Mouse (Mus musculus): ENCODE data around the gene Gramd1b. TPM values are rescaled to one million over a fixed set of nuclear protein-coding genes. Genes with fewer than 3 reads are reported as not detected.

Gramd1b gene
- polyA plus RNA-seq, 1 experiment from 2014 or later = 6.5 TPM

DNA sequence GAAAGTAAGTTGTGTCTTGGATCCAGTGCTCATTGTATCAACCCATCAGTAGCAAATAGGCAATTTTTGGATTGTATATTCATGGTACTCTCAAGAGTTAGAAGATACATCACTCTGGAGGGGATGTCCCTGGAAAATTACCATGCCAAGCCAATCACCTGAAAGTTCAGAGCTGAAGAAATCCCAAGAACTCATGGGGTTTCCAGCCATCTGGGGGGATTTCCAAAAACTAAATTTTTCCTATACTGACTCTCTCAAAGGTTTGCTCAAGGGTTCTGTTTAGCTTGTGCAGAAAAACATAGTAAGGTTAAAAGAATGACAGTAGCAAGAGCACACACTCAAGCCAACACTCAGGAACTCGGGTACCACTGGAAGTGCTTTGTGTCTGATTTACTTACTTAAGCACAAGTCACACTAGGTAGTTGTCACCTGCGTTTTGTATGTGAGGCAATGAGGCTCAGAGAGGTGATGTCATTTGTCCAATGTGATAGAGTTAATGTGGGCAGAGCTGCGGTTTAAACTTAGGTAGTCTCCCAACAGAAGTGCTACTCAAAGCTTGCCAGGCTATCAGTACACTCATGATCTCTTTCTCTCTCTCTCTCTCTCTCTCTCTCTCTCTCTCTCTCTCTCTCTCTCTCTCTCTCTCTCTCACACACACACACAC, 6.0 kb upstream of the Gramd1b start:
- no peak overlapping the region for H3K27ac ChIP-seq (replicated peaks in 1 of 2; ENCODE audit: control insufficient read depth in 1 of 2, insufficient read depth in 1 of 2, low read depth in 2 of 2, low read length in 2 of 2)
- no peak overlapping the region for H3K4me2 ChIP-seq (ENCODE audit: low read length)
- H3K4me3 ChIP-seq (ENCODE audit: control insufficient read depth in 1 of 2, insufficient read depth in 1 of 2, low read depth in 1 of 2, low read length in 2 of 2) = no peak overlapping the region
- H3K36me3 ChIP-seq (ENCODE audit: control insufficient read depth, insufficient read depth, low read length) = no peaks in the 10 kb centered on the region
- no peak for ATAC-seq (ENCODE audit: insufficient number of reproducible peaks, insufficient read depth, low FRiP score, low read depth)
- H3K9me3 ChIP-seq (ENCODE audit: control insufficient read depth, low read length) = no peaks in the 10 kb centered on the region
- H3K27me3 ChIP-seq (ENCODE audit: control insufficient read depth, insufficient read depth, low read length) = no peaks in the 10 kb centered on the region
- WGBS = 53% methylated on average over 3 of the region's 3 CpGs
- no peak overlapping the region for H3K9ac ChIP-seq (ENCODE audit: low read length)
- H3K4me1 ChIP-seq (ENCODE audit: control insufficient read depth in 2 of 2, insufficient read depth in 2 of 2, low read length in 2 of 2) = peaks cover 8 to 10% of the 10 kb centered on the region in 2 experiments; a peak in 3 of 4 replicates

DNA sequence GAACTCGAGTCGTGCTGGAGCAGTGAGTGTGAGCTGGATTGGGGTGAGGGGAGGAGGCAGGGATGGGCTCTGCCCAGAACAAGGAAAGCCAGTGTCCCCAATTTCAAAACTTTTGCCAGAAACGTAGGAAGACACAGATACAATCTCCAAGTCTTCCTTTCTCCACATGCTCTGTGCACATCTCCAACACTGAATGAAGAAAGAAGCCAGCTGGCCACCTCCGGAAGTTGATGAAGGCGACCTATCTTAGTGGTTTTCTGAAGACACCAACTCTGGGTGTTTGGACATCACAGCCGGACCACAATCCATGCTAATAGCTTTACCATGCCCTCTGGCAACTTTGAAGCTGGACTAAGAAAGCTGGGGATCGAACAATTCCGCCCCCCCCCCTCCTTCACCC, 647 bp downstream of the Gramd1b start:
- peaks cover 11% of the 10 kb centered on the region for H3K27me3 ChIP-seq (ENCODE audit: control insufficient read depth, insufficient read depth, low read length)
- no peaks in the 10 kb centered on the region for H3K36me3 ChIP-seq (ENCODE audit: control insufficient read depth, insufficient read depth, low read length)
- 53% methylated on average over 8 of the region's 8 CpGs for WGBS
- peak overlapping the region; percentile 78 for H3K4me2 ChIP-seq (ENCODE audit: low read length)
- H3K9ac ChIP-seq (ENCODE audit: low read length) = peak overlapping the region; percentile 72
- peak overlapping the region; percentile 55 to 68 for H3K4me3 ChIP-seq (ENCODE audit: control insufficient read depth in 1 of 2, insufficient read depth in 1 of 2, low read depth in 1 of 2, low read length in 2 of 2)
- H3K9me3 ChIP-seq (ENCODE audit: control insufficient read depth, low read length) = no peaks in the 10 kb centered on the region
- H3K4me1 ChIP-seq (ENCODE audit: control insufficient read depth in 2 of 2, insufficient read depth in 2 of 2, low read length in 2 of 2) = peaks cover 5 to 17% of the 10 kb centered on the region in 2 experiments
- ATAC-seq (ENCODE audit: insufficient number of reproducible peaks, insufficient read depth, low FRiP score, low read depth) = no peak
- H3K27ac ChIP-seq (replicated peaks in 1 of 2; ENCODE audit: control insufficient read depth in 1 of 2, insufficient read depth in 1 of 2, low read depth in 2 of 2, low read length in 2 of 2) = no peak overlapping the region

DNA sequence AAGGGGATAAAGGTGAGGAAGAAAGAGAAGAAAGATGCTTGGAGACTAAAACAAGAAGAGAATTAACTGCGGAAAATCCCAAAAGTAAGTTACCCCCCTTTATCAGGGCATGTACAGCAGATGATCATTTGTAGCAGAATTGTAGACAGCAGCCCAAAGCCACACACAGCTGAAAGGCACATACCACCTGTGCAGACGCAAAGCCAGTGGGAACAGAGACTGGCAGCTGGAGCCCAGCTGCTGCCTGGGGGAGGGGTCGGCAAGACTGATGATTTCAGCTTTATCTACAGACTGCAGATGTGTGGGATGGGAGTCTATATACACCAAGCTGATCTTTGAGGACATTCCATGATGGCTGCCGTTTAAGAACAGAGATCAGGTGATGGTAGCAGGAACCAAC, 2.5 kb downstream of the Gramd1b start:
- Histone ChIP-seq H3K27ac (replicated peaks in 1 of 2; ENCODE audit: control insufficient read depth in 1 of 2, insufficient read depth in 1 of 2, low read depth in 2 of 2, low read length in 2 of 2) (no peak overlapping the region), H3K4me3 (ENCODE audit: control insufficient read depth in 1 of 2, insufficient read depth in 1 of 2, low read depth in 1 of 2, low read length in 2 of 2) (no peak overlapping the region), H3K4me1 (ENCODE audit: control insufficient read depth in 2 of 2, insufficient read depth in 2 of 2, low read length in 2 of 2) (peaks cover 5 to 17% of the 10 kb centered on the region in 2 experiments), H3K27me3 (ENCODE audit: control insufficient read depth, insufficient read depth, low read length) (peaks cover 11% of the 10 kb centered on the region), H3K9me3 (ENCODE audit: control insufficient read depth, low read length) (no peaks in the 10 kb centered on the region), H3K9ac (ENCODE audit: low read length) (no peak overlapping the region), H3K36me3 (ENCODE audit: control insufficient read depth, insufficient read depth, low read length) (no peaks in the 10 kb centered on the region), H3K4me2 (ENCODE audit: low read length) (no peak overlapping the region)
- ATAC-seq (ENCODE audit: insufficient number of reproducible peaks, insufficient read depth, low FRiP score, low read depth) = no peak
- 70% methylated on average over 4 of the region's 4 CpGs for WGBS

DNA sequence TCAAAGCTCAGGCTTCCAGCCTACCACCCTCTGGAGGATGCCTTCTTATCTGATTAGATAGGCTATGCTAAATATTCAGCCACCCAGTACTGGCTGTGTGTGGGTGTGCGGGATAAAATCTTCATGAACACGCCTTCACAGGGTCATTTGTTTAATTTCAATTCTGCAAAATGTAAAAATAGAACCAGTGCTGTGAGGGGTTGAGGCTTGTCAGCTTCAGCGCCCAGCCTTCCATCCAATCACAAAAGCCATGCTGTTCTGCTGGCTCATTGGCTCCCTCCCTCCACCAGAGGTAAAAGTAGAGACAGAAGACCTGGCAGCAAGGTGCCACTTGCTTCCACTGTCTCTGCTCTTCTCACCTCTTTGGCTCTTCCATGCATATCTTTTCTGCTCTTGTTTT, 4.3 kb downstream of the Gramd1b start:
- peaks cover 11% of the 10 kb centered on the region for H3K27me3 ChIP-seq (ENCODE audit: control insufficient read depth, insufficient read depth, low read length)
- no peak overlapping the region for H3K4me3 ChIP-seq (ENCODE audit: control insufficient read depth in 1 of 2, insufficient read depth in 1 of 2, low read depth in 1 of 2, low read length in 2 of 2)
- peak overlapping the region; percentile 14; the same call in 1 of the 2 replicates for H3K4me2 ChIP-seq (ENCODE audit: low read length)
- H3K36me3 ChIP-seq (ENCODE audit: control insufficient read depth, insufficient read depth, low read length) = no peaks in the 10 kb centered on the region
- WGBS = 19% methylated on average over 3 of the region's 3 CpGs
- no peak overlapping the region for H3K9ac ChIP-seq (ENCODE audit: low read length)
- H3K9me3 ChIP-seq (ENCODE audit: control insufficient read depth, low read length) = no peaks in the 10 kb centered on the region
- H3K27ac ChIP-seq (replicated peaks in 1 of 2; ENCODE audit: control insufficient read depth in 1 of 2, insufficient read depth in 1 of 2, low read depth in 2 of 2, low read length in 2 of 2) = no peak overlapping the region
- H3K4me1 ChIP-seq (ENCODE audit: control insufficient read depth in 2 of 2, insufficient read depth in 2 of 2, low read length in 2 of 2) = peaks cover 5 to 19% of the 10 kb centered on the region in 2 experiments
- no peak for ATAC-seq (ENCODE audit: insufficient number of reproducible peaks, insufficient read depth, low FRiP score, low read depth)

DNA sequence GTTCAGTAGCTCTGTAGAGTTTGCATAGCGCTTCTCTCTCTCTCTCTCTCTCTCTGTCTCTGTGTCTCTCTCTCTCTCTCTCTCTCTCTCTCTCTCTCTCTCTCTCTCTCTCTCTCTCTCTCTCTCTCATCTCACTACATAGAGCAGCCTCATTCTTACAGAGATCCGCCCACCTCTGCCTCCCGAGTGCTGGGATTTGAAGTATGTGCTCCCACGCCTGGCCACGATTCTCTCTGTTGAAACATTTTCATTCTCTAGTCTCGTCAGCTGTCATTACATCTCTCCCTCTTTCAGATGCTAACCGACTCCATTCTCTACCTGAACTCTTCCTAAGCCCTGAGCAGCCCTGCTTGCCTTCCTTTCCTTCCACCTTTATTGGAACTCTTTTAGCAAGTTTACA, 9.0 kb downstream of the Gramd1b start:
- Histone ChIP-seq H3K36me3 (ENCODE audit: control insufficient read depth, insufficient read depth, low read length) (no peaks in the 10 kb centered on the region), H3K27ac (replicated peaks in 1 of 2; ENCODE audit: control insufficient read depth in 1 of 2, insufficient read depth in 1 of 2, low read depth in 2 of 2, low read length in 2 of 2) (no peak overlapping the region), H3K4me1 (ENCODE audit: control insufficient read depth in 2 of 2, insufficient read depth in 2 of 2, low read length in 2 of 2) (peaks cover 5 to 8% of the 10 kb centered on the region in 2 experiments), H3K9me3 (ENCODE audit: control insufficient read depth, low read length) (no peaks in the 10 kb centered on the region), H3K27me3 (ENCODE audit: control insufficient read depth, insufficient read depth, low read length) (no peaks in the 10 kb centered on the region), H3K4me3 (ENCODE audit: control insufficient read depth in 1 of 2, insufficient read depth in 1 of 2, low read depth in 1 of 2, low read length in 2 of 2) (no peak overlapping the region), H3K4me2 (ENCODE audit: low read length) (no peak overlapping the region), H3K9ac (ENCODE audit: low read length) (no peak overlapping the region)
- ATAC-seq (ENCODE audit: insufficient number of reproducible peaks, insufficient read depth, low FRiP score, low read depth) = no peak
- WGBS = 65% methylated on average over 7 of the region's 7 CpGs

DNA sequence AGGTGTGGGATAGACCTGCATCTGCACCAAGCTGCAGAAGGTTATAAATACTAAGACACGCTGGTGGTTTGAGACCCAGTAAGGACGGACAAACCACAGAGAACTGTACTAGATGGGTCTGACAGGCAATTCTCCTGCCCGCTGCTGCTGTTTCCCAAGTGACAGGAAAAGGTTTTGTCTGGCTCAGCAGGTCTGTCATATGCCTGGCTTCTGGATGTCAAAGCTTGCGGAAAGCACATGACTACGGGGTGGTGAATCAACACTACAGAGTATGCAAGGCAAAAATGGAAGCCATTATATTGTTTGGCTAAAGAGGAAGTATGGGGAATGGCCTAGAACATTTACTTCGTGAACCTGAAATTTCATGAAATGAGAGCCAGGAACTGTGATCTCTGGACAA, 10.1 kb downstream of the Gramd1b start:
- Histone ChIP-seq H3K27me3 (ENCODE audit: control insufficient read depth, insufficient read depth, low read length) (no peaks in the 10 kb centered on the region), H3K4me3 (ENCODE audit: control insufficient read depth in 1 of 2, insufficient read depth in 1 of 2, low read depth in 1 of 2, low read length in 2 of 2) (no peak overlapping the region), H3K9ac (ENCODE audit: low read length) (no peak overlapping the region), H3K36me3 (ENCODE audit: control insufficient read depth, insufficient read depth, low read length) (no peaks in the 10 kb centered on the region), H3K27ac (replicated peaks in 1 of 2; ENCODE audit: control insufficient read depth in 1 of 2, insufficient read depth in 1 of 2, low read depth in 2 of 2, low read length in 2 of 2) (no peak overlapping the region), H3K4me1 (ENCODE audit: control insufficient read depth in 2 of 2, insufficient read depth in 2 of 2, low read length in 2 of 2) (peaks cover 0 to 2% of the 10 kb centered on the region in 2 experiments; a peak in 1 of 4 replicates), H3K4me2 (ENCODE audit: low read length) (no peak overlapping the region), H3K9me3 (ENCODE audit: control insufficient read depth, low read length) (no peaks in the 10 kb centered on the region)
- no peak for ATAC-seq (ENCODE audit: insufficient number of reproducible peaks, insufficient read depth, low FRiP score, low read depth)
- 77% methylated on average over 6 of the region's 6 CpGs for WGBS

DNA sequence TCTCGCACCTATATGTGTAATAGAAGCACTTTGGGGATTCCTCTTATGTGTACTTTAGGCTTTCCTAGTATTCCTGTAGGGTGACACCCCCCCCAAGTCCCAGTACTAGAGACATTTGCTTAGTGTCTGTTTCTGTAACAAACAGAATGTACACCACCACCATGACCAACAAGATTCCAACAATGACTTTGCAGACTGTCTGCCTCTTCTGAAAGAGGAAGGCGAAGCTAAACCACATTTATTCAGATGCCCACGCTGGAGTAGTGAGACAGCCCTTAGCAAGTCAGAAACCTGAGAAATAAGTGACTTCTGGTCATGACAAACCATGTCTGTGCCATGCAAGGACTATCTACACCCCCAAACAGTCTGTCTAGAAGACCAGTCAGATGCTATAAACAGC, 11.9 kb downstream of the Gramd1b start:
- ATAC-seq (ENCODE audit: insufficient number of reproducible peaks, insufficient read depth, low FRiP score, low read depth) = no peak
- no peak overlapping the region for H3K4me2 ChIP-seq (ENCODE audit: low read length)
- H3K36me3 ChIP-seq (ENCODE audit: control insufficient read depth, insufficient read depth, low read length) = no peaks in the 10 kb centered on the region
- 88% methylated on average over 3 of the region's 3 CpGs for WGBS
- no peak overlapping the region for H3K4me3 ChIP-seq (ENCODE audit: control insufficient read depth in 1 of 2, insufficient read depth in 1 of 2, low read depth in 1 of 2, low read length in 2 of 2)
- no peaks in the 10 kb centered on the region for H3K9me3 ChIP-seq (ENCODE audit: control insufficient read depth, low read length)
- H3K27ac ChIP-seq (replicated peaks in 1 of 2; ENCODE audit: control insufficient read depth in 1 of 2, insufficient read depth in 1 of 2, low read depth in 2 of 2, low read length in 2 of 2) = no peak overlapping the region
- H3K27me3 ChIP-seq (ENCODE audit: control insufficient read depth, insufficient read depth, low read length) = no peaks in the 10 kb centered on the region
- H3K9ac ChIP-seq (ENCODE audit: low read length) = no peak overlapping the region
- peaks cover 0 to 2% of the 10 kb centered on the region in 2 experiments; a peak in 1 of 4 replicates for H3K4me1 ChIP-seq (ENCODE audit: control insufficient read depth in 2 of 2, insufficient read depth in 2 of 2, low read length in 2 of 2)

DNA sequence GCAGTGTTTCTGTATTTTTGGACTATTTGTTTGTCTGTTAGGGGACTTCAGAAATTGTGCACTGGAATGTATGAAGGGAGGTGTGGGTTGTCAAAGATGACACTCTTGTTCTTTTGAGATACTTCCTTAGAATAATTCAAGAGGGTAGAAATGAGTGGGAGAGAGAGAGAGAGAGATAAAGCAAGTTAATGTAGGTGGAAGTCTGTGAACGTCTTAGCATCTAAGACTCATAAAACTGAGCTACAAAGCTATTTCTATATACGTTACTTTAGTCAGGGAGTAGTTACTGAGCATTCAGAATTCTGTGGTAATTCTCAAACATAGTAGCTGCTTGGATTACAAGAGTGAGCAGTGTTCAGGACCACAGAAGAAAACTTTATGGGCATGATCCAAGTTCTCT, 19.2 kb downstream of the Gramd1b start:
- no peak for ATAC-seq (ENCODE audit: insufficient number of reproducible peaks, insufficient read depth, low FRiP score, low read depth)
- peaks cover 0 to 9% of the 10 kb centered on the region in 2 experiments; a peak in 1 of 4 replicates for H3K4me1 ChIP-seq (ENCODE audit: control insufficient read depth in 2 of 2, insufficient read depth in 2 of 2, low read length in 2 of 2)
- H3K4me2 ChIP-seq (ENCODE audit: low read length) = no peak overlapping the region
- H3K9ac ChIP-seq (ENCODE audit: low read length) = no peak overlapping the region
- WGBS = 79% methylated on average over 2 of the region's 2 CpGs
- no peaks in the 10 kb centered on the region for H3K36me3 ChIP-seq (ENCODE audit: control insufficient read depth, insufficient read depth, low read length)
- no peak overlapping the region for H3K27ac ChIP-seq (replicated peaks in 1 of 2; ENCODE audit: control insufficient read depth in 1 of 2, insufficient read depth in 1 of 2, low read depth in 2 of 2, low read length in 2 of 2)
- no peaks in the 10 kb centered on the region for H3K27me3 ChIP-seq (ENCODE audit: control insufficient read depth, insufficient read depth, low read length)
- H3K9me3 ChIP-seq (ENCODE audit: control insufficient read depth, low read length) = no peaks in the 10 kb centered on the region
- H3K4me3 ChIP-seq (ENCODE audit: control insufficient read depth in 1 of 2, insufficient read depth in 1 of 2, low read depth in 1 of 2, low read length in 2 of 2) = no peak overlapping the region

Data from heart, embryonic 14.5 days (tissue).